Mouse (Mus musculus): Measurements from ENCODE around the gene Tmem53.
A peak's percentile ranks its signal among the peaks of the same experiment; 100 is the strongest.

Gene Tmem53

DNA sequence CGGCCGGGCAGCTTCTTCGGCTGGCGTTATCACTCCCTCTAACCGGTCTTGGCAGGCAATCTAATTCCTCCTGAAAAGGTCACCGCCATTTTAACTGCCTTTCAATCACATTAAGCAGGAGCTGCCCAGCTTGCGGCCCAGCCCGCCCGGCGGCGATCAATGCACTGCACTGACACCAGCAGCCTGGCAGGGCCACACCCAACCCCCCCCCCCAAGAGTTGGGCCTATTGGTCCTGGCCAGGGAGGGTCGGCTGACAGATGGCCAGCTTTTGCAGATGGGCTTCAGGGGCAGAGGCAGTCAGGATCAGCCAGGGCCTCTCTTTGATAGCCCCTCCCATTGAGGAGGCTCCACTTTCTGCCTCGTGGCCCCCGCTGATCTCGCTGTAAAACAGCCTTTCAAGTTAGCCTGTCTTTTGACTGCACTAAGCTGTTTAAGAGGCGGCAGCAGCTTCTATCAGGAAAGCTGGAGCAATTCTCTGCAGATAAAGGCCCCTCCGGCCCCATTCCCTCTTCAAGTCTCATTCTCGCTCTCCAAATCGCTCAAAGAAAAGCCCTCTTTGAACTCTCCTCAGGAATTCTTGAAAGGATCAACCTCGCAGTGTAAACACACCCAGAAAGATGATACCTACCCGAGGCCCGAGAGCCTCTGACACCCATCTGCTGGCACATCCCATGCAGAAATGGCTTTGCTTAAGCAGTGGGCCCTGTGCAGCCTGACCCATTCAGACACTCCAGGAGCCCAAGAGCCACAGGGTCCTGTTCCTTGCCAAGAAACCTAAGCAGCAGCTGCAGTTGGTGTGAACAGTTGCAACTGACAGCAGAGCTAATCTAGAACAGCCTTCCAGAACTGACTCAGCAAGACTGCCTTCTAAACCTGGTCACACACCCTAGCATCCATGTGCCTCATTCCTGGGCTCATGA, 31.8 kb downstream of the Tmem53 start:
- no peak for DNase-seq

DNA sequence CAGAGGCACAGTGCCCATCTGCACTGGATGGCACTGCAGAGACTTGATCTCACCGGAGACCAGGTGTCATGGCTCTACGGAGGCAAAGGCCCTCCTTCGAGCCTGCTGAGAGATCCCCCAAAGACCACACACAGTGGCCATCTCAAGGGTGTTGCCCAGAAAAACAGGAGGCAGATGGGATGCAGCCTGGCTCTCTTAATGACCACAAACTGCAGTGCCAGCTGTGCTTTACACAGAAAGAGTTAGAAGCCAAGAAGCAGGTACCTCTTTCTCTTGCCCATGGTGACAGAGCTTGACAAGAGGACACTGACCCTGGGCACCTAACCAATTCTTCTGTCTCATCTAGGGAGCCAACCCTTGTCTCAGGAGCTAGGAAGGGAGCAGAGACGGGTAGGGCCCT, 32.6 kb downstream of the Tmem53 start:
- no peak for DNase-seq

DNA sequence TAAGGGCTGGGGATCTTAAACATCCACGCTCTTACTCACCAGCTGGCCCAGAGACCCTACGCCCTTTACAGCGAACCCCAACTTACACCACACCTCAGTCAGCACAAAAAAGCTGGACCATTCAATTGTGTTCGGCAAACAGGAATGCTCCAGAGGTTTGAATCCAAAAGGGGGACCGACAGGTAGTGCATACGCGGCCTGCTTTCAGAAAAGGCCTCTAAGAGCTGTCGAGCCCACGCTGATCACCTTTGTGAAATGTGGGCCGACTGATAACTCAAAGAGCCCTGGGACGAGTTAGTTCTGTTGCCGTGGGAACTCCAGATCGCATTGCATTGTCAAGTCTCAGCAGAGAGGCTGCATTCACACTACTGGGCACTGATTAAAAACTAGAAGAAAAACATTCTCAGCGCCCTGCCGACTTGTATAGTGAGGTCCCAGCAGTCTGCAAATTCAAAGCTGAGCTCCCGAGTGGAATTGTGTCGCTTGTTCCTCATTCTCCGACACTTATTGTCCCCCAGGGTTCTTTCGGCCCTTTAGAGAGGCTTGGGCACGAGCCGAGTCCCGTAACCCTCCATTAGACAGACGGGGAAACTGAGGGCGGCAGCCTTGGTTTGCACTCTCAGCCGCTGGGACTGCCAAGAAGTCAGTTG, 36.7 kb downstream of the Tmem53 start:
- DNase-seq: peak in 1 of 2 experiments; percentile 12

DNA sequence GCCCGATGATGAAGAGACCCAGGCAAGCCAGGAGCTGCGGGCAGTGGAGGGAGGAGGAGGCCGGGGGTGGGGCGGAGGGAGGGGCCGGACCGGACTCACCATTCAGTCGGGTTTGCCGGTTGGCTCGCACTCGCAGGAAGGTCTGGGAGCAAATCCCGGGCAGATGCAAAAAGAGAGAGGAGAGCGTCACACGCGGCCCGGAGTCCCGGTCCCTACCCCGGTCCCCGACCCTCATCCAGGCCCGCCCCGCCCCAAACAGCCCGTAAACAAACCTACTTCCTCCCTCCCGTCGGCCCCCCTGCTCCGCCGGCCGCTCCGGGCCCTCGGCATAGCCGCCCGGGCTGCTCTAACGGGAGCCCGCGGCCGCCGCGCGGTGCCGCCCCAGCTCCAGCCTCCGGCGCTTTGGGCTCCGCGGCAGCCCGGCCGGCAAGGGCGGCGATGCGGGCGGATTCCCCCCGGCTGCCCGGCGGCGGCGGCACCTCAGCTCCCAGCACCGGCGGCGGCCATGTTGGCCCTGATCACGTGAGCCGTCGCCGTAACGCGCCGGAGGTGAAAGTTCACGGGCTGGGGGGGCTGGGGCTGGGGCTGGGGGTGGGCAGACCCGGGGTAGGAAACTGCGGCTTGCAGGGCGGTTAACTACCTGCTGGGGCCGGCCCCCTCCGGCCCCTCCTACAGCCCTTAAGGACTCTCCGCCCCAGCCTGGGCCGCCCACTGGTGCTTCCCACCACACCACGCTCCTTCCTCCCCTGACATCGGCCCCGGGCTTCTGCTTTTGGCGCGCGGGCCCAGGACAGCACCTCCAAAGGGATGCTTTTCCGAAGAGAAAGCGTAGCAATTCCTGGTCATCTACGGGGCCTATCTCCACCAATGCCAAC, 37.4 kb downstream of the Tmem53 start:
- peak; percentile 78 to 84 for DNase-seq

DNA sequence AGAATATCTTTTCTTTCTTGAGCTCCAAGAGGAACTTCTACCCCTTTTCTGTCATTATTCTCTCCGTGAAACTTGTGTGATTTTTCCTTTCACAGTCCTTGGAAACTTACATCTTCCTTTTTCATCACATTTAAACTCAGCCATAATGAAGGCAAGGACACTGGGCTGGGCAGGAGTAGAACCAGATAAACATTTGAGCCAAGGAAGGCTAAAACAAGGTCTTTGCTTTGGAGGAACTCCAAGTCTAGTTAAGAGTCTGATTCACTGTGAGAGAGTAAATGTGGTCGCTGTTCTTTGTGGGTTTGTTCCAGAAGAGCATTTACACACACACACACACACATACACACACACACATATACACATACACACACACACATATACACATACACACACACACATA, 39.9 kb downstream of the Tmem53 start:
- no peak for DNase-seq

DNA sequence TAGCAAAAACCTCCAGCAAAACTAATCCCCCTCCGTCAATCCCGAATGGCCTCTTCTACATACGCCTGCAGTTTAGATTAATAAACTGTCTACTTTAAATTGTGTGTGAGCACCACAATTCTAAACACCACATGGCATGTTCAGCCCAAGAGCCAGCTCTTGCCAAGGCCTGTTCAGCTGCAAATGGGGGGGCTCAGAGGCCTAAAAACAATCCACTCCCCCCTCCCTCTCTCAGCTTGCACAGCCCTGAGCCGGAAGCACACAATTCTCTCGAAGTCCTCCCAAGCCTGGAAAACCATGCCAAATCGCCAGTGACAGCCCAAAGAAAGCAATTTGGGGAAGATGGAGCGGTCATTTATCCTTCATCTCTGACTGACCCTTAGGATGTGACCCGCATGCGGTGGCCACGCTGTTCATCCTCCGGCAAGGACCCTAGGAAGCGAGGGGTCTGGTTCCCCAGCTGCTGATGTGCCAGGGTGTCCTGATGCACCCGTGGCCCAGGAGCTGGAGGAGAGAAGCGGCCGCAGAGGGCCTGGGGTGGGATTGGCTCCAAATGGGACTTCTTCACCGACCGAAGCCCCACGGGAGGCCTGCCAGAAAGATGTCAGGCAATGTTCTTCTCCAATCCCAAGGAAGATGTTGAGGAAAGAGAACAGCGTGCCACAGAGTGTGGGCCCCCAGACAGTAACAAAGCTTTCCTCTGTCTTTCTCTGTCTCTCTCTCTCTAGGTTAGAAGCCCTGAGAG, 45.3 kb downstream of the Tmem53 start:
- DNase-seq: no peak

DNA sequence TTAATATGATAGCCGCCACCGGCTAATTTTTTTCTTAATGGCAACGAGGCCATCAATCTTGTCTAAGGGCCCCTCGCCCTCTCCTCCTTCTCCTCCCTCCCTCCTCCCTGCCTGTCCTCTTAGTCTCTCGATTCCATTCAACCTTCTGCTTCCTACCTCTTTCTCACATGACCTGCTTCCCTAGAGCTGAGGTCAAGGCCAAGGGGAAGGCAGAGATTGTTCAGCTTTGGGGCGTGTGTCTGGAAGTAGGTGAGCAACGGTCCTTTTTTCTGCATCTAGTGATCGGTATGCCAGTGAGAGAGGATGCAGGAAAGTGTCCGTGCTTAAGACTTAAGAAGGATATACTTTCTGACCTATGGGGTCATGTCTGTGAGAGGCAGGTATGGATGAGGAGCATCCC, 46.1 kb downstream of the Tmem53 start:
- no peak for DNase-seq

DNA sequence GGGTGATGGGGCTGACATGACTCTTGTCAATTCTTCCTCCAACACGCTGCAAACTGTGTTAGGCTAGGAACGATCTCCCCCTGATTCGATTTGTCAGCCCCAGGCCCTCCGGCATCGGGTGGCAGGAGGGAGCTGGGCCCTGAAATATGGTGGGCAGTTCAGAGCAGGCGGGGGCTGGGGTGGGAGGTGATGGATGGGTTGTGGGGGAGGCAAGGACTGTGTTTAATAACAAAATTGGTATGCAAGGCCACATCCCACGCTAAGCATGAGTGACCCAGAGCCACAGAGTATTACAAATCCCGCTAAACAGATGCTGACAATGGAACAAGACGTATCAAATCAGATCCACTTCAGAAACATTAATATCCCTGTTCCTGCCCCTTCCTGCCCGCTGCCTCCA, 48.2 kb downstream of the Tmem53 start:
- DNase-seq: no peak

DNA sequence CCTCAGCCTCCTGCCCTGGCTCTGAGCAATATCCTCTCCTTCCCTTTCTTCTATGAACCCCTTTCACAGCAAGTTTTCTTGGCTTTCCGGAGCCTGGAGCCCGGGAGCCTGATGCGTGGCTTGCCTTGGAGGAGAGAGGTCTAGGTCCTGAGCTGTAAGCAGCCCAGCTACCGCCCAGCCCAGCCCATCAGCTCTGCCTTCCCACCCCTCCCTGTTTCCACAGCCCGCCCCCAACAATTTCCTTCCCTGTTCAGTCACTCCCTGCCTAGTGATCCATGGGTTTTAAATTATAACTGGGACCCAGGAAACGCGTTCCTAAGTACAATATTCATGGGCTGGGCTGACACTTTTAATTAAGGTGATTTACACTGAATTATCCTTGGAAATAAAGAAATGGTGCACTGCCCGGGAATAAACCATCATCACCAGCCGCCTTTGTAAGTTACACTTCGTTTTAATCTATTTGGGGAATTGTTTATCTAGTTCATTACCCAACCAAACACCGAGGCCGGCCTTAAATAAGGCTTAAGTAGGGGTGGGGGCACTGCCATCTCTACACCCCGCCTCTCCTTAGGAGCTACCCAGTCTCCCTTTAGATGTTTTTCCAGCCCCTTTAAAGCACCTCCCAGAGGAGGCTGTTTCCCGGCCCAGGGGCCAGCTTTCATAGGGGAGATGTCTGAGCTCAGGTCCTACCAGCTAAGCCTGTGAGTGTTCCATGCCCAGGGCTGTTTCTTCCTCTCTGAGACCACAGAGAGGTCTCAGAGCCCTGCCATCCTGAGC, 50.5 kb downstream of the Tmem53 start:
- no peak for DNase-seq

DNA sequence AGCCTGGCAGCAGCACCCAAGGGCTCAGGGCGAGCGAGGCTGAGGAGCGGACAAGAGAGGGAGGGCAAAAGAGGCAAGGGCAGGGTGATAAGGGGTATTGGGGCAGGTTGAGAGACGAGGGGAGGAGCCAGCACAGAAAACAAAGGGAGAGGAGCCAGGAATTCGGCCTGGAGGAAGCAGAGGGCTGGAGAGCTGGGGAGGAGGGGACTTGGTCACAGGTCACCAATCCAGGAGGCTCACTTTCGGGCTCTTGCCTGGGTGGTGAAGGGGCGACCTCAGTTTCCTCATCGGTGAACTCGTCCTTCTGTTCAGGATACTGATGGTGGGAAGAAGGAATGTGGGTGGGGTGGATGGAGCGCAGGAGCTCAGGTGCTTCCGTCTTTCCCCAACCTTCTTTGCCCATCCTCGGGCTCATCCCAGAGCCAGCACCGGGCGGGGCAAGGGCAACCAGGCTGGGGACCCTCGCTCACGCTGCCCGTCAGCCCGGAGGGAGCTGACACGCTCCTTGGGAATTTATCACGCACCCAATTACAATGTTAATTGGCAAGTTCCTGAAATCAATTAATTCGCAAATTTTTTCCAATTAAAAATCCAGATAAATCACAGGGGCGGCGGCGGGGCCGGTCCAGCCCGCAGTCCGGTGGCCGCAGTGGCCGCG, 52.0 kb downstream of the Tmem53 start:
- no peak for DNase-seq

DNA sequence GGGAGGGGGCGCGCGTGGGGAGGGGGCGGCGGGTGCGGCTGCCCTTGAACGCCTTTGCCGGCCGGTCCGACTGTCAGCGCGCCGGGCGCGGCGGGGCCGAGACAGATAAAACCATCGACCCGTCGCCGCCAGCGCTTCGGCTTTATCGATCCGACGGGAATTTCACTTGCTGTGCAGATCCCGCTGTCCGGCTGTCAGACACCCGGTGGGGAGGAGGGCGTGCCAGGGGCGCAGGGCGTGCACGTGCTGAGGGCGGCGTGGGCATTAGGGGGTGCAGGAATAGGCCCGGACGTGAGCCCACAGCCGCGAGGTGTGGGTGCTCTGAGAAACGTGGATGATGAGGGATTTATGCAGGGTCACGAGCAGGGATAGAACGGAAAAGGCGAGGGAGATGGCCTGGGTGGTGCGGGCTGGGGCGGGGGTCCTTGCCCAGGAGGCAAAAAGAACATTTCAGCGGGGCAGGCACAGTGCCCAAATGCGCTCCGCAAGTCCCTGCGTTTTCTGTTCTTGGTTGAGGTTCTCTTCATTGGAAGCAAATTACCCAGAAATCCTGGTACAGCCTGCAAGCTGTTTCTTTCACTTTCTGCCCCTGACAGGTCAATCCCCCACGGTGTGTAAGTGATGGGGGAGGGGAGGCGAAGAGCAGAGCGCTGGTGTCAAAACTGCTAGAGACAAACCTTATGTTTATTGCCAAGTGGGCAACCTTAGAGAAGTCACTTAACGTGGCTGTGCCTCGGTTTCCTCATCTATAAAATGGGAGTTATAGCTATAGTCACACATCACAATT, 52.7 kb downstream of the Tmem53 start:
- no peak for DNase-seq

DNA sequence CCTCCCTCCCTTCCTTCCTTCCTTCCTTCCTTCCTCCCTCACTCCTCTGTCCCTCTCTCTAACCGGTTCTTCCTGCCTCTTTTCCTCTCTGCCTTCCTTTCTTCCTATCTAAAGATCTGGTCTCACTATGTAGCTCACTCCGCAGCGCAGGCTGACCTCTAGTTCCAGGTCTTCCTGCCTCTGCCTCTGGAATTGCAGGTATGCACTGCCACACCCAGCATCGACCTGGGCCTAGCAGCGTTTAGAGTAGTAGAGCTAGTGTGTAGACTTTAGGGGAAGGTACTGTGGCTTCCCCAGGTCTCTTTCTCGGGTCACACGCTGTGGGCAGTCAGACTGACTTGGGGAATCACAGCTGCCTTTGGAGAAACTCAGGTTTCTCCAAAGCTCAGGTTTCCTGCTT, 53.7 kb downstream of the Tmem53 start:
- DNase-seq: no peak

DNA sequence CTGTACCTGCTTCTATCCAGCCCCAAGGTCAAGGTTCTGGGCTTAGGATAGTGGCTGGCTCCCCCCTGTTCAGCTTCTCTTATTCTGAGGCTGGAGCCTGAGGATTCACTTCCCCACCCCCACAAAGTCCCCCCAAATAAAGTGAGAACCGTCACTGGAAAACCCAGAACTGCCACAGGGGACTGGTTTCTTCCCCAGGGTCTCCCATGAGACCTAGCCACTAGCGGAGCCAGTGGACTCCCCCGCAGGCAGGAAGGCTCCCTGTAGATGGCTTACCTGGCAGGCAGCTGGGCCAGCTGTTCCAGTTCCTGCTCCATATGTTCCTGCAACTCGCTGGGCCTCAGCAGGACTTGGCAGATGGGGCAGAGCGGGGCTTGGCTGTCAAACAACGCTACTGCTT, 55.5 kb downstream of the Tmem53 start:
- no peak for DNase-seq

DNA sequence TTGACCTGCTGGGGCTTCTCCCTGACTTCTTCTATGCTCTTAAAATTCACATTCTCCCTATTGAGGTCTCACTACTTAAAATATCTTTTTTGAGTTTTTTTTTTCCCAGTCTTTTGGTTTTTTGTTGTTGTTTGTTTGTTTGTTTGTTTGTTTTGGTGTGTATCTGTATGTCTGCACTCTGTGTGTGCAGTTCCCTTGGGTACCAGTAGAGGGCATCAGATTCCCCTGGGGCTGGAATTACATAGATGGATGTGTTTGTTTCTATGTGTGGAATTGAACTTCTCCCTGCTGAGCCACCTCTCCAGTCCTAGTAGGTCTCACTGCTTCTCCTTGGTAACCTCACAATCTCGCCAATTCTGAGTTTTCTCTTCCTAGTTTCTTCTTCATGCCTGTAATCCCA, 57.7 kb downstream of the Tmem53 start:
- no peak for DNase-seq

DNA sequence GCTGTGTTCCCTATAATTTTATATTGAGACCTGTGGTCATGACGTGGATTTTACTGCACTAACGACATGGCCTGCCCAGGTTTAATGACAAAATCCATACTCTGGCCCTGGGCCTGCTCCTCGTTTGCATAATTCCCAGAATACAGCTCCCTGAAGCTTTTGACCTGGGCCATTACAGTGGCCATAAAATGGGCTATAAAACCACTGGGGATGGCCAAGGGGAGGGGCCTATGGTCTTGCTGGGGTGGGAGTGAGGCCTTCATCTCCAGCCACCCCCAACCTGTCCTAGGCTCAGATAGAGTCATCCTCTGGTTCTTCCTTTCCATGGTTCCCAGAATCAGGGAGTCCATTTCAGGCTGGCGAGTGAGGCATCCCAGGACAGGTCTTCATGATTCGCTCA, 60.1 kb downstream of the Tmem53 start:
- DNase-seq: no peak

DNA sequence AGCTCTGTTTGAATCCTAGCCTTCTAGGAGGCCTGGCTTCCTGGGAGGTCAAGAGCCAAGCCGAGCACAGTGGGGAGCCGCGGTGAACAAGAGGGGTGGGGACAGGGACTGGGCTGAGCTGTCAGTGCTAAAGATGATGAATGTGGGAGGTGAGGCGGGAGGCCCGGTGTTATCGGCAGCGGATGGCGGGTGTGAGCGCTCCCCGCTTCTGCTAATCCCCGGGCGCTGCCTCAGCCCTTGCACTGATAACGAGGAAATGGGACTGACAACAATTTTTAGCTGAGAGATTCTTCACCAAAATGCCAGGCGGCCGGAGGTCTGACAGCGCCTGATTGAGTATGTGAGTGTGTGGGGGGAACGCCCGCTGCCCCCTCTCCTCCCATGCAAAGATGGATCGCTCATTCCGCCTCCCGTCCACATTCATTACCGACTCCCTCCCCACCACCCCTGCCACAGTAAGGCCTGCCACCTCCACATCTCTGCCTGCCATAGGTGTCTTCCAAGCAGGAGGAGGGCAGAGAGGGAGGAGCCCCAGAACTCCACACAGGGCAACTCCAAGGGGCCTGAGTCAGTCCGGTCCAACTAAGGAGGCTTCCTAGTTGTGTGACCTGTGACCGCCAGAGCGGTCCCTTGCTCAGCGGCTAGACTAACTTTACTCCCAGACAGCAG, 60.8 kb downstream of the Tmem53 start:
- no peak for DNase-seq

DNA sequence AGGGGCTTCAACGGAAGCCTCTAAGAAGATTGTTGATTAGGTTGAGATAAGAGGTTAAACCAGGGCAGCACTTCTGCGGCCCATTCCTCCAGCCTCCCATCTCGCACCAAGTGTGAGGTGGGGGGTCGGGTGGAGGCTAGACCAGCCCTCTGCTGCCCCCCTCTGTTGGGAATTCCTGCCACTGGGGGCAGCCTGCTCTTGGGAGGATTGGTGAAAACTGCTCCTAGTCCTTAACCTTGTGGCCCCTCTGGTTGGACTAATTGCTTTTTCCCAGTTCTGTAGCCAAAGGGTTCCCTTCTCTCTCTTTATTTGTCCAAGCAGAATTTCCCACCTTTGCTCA, 61.3 kb downstream of the Tmem53 start:
- peak; percentile 7 to 8 for DNase-seq

DNA sequence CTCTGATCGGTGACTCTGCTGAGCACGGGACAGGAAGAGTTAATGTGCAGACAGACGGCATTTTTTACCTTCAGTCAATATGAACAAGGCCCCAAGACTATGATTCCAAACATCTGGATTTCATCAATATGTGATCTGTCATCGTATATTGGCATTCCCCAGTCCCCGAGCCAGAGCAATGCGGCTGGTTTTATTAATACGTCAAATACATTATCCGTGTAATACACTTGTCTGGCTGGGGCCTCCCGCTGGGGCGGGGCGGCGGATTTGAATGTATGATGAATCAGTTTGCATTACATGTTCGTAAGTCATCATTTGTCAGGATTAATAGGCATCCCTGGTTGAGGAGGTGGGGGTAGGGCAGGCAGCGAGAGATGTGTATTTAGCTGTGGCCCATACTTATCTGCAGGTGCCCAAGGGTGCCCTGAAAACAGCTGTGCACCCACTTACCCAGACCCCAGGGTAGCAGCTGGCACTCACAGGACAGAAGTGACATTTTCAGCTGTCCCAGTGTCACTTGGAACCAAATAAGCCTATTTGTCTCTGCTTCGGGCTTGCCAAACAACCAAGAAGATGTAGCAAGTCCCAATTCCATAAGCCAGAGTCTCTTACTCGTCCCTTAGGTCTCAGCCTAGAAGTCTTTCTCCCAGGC, 63.2 kb downstream of the Tmem53 start:
- DNase-seq: no peak

DNA sequence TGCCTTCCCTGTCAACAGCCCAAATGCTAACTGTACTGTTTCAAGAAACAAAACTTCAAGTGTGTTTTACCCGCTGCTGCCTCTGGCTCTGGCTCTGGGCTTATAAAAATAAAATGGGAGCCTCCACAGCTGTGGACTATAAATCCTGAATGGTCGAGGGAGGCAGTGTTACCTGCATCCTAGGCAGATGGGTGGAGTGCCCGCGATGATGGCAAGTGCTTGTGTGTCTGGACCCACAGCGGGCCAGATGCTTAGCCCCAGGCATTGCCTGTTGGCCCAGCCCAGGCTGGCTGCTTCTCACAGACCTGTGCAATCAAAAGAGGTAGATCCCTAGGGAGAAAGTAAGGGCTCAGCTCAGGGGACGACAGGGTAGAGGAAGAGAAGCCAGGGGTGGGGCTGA, 65.0 kb downstream of the Tmem53 start:
- DNase-seq: no peak
